Mouse (Mus musculus): Measurements from ENCODE around the gene Relb. TPM values are rescaled to one million over a fixed set of nuclear protein-coding genes. Genes with fewer than 3 reads are reported as not detected.

Relb gene
- total and polyA plus RNA-seq, 3 experiments = 44.0 to 59.6 (median 58.1) TPM

DNA sequence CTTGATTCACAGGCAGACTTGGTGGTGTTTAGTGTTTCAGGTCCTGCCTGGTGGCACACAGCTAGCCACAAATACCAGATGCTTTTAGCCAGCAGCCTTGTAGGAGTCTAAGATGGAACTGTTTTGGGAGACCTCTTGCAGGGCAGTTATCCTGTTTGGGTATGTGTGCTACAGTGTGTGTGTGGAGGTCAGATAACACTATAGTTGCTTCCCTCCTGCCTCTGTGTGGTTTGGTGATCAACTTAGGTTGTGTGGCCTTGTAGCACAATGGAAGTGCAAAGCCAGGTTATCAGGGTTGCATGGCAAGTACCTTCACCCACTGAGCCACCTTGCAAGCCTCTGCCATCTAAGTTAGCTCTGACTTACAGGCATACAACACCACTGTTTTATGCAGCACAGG is 3.5 kb upstream of the Relb start:
- no peaks in the 10 kb centered on the region for H3K27me3 ChIP-seq (replicated peaks)
- H3K4me3 ChIP-seq (replicated peaks in 1 of 3; ENCODE audit: low read depth in 2 of 3, low read length in 2 of 3, poor library complexity in 1 of 3) = no peak overlapping the region
- no peak overlapping the region for H3K27ac ChIP-seq (ENCODE audit: insufficient read depth, low read depth)
- H3K4me1 ChIP-seq (ENCODE audit: control insufficient read depth in 1 of 2, insufficient read depth in 2 of 2) = peaks cover 18 to 48% of the 10 kb centered on the region in 2 experiments
- no peak overlapping the region for H3K4me2 ChIP-seq (ENCODE audit: insufficient read depth, low read depth, poor library complexity, severe bottlenecking)
- no peak for DNase-seq (ENCODE audit: extremely low read depth)
- TF ChIP-seq POLR2AphosphoS2 (IDR thresholded peaks at IDR 0.05; ENCODE audit: low read depth, low read length) = no peak
- TF ChIP-seq USF1 (IDR thresholded peaks at IDR 0.05; ENCODE audit: low read depth, low read length) = no peak
- TF ChIP-seq UBTF (IDR thresholded peaks at IDR 0.05; ENCODE audit: low read depth, low read length) = no peak
- no peak for TF ChIP-seq SMC3 (IDR thresholded peaks at IDR 0.05; ENCODE audit: low read depth, low read length)
- TF ChIP-seq TBP (conservative IDR thresholded peaks at IDR 0.05; ENCODE audit: low read depth, low read length) = no peak
- TF ChIP-seq ZNF384 (IDR thresholded peaks at IDR 0.05; ENCODE audit: low read depth, low read length) = no peak
- TF ChIP-seq PAX5 (IDR thresholded peaks at IDR 0.05; ENCODE audit: low read length) = no peak
- TF ChIP-seq CHD1 (IDR thresholded peaks at IDR 0.05; ENCODE audit: low read depth, low read length) = no peak
- TF ChIP-seq TCF12 (IDR thresholded peaks at IDR 0.05; ENCODE audit: low read depth, low read length) = no peak
- no peak for TF ChIP-seq NELFE (IDR thresholded peaks at IDR 0.05; ENCODE audit: low read depth, low read length)
- TF ChIP-seq RCOR1 (conservative IDR thresholded peaks at IDR 0.05; ENCODE audit: low read depth, low read length) = no peak
- no peak for TF ChIP-seq ZMIZ1 (IDR thresholded peaks at IDR 0.05; ENCODE audit: low read depth, low read length)
- no peak for TF ChIP-seq MXI1 (IDR thresholded peaks at IDR 0.05; ENCODE audit: low read depth, low read length)
- dilution Hi-C loops (cut with MboI; ENCODE audit: extremely low pct_ligation_motif_present, extremely low pct_unique_long_range_greater_than_20kb, low sequenced_read_pairs) (no loop called here), in situ Hi-C loops (cut with MboI; ENCODE audit: low pct_ligation_motif_present, low pct_unique_long_range_greater_than_20kb, low sequenced_read_pairs) (no loop called here)
- H3K79me2 ChIP-seq (replicated peaks; ENCODE audit: control insufficient read depth, extremely low read depth, insufficient read depth, poor library complexity, severe bottlenecking) = peaks cover 2% of the 10 kb centered on the region; the same call in 1 of the 2 replicates
- H3K9me3 ChIP-seq (replicated peaks; ENCODE audit: low read length) = no peaks in the 10 kb centered on the region
- no peak overlapping the region for H3K9ac ChIP-seq (ENCODE audit: insufficient read depth, low read depth)
- peaks cover 58 to 66% of the 10 kb centered on the region in 2 experiments for H3K36me3 ChIP-seq (replicated peaks in 1 of 2; ENCODE audit: control insufficient read depth in 1 of 2, insufficient read depth in 1 of 2, low read length in 1 of 2)

DNA sequence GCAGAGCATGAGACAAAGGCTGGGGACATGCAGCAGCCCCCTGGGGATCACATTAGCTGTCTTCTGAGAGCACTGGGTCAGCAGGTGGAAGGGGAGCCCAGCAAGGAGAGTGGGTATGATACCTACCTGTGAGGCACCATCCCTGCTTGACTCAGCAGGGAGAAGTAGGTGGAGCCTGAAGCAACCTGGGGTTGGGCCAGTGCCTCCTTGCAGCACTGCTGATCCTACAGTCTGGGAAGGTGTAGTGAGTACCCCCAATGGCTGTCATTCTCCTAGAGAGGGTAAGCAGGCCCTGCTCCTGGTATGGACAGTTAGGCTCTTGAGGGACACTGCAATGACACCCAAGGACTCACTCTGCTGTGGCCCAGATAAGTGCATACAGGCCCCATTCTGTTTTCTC is 3.0 kb upstream of the Relb start:
- H3K4me1 ChIP-seq (ENCODE audit: control insufficient read depth in 1 of 2, insufficient read depth in 2 of 2) = peaks cover 19 to 51% of the 10 kb centered on the region in 2 experiments
- H3K4me2 ChIP-seq (ENCODE audit: insufficient read depth, low read depth, poor library complexity, severe bottlenecking) = no peak overlapping the region
- in situ Hi-C loops (cut with MboI; ENCODE audit: low pct_ligation_motif_present, low pct_unique_long_range_greater_than_20kb, low sequenced_read_pairs) (no loop called here), dilution Hi-C loops (cut with MboI; ENCODE audit: extremely low pct_ligation_motif_present, extremely low pct_unique_long_range_greater_than_20kb, low sequenced_read_pairs) (no loop called here)
- no peak overlapping the region for H3K4me3 ChIP-seq (replicated peaks in 1 of 3; ENCODE audit: low read depth in 2 of 3, low read length in 2 of 3, poor library complexity in 1 of 3)
- H3K36me3 ChIP-seq (replicated peaks in 1 of 2; ENCODE audit: control insufficient read depth in 1 of 2, insufficient read depth in 1 of 2, low read length in 1 of 2) = peaks cover 53 to 65% of the 10 kb centered on the region in 2 experiments
- no peak for DNase-seq (ENCODE audit: extremely low read depth)
- 0 out of 2 replicates have a peak, but pooled peaks have one; percentile 56 for TF ChIP-seq POLR2AphosphoS2 (IDR thresholded peaks at IDR 0.05; ENCODE audit: low read depth, low read length)
- TF ChIP-seq MYC (IDR thresholded peaks at IDR 0.05; ENCODE audit: low read depth, low read length) = no peak
- peaks cover 5% of the 10 kb centered on the region; the same call in 1 of the 2 replicates for H3K79me2 ChIP-seq (replicated peaks; ENCODE audit: control insufficient read depth, extremely low read depth, insufficient read depth, poor library complexity, severe bottlenecking)
- H3K9me3 ChIP-seq (replicated peaks; ENCODE audit: low read length) = no peaks in the 10 kb centered on the region
- no peaks in the 10 kb centered on the region for H3K27me3 ChIP-seq (replicated peaks)
- no peak overlapping the region for H3K27ac ChIP-seq (ENCODE audit: insufficient read depth, low read depth)
- no peak overlapping the region for H3K9ac ChIP-seq (ENCODE audit: insufficient read depth, low read depth)
